Mouse (Mus musculus): Measurements from ENCODE around the gene Cntn5. TPM values are rescaled to one million over a fixed set of nuclear protein-coding genes. Genes with fewer than 3 reads are reported as not detected.

Cntn5 gene
- polyA plus RNA-seq, 1 experiment from 2014 or later, result 0.08 TPM

DNA sequence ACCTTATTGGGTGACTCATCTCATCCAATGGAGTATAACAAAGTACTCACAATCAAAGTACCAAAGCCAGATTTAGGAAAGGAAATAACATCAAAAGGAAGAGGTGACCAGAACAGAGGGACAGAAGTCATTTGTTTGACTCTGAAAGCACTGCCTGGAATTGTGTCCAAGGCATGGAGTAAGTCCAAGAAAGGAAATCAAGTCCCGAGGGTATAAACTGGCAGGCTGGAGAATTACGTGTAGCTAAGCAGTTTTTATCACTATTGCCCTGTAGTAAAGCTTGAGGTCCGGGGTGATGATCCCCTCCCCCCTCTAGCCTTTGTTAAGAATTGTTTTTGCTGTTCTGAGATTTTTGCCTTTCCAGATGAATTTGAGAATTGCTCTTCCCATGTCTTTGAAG, 185.6 kb downstream of the Cntn5 start:
- 54% methylated on average over 3 of the region's 3 CpGs for WGBS
- no peaks in the 10 kb centered on the region for H3K9me3 ChIP-seq
- no peak for DNase-seq (ENCODE audit: low spot score)

GRCm38 (mm10) chr9:10713641-10714040, 190.9 kb downstream of the Cntn5 start:
- Histone ChIP-seq H3K4me3 (no peak overlapping the region), H3K9me3 (no peaks in the 10 kb centered on the region), H3K36me3 (no peaks in the 10 kb centered on the region), H3K4me1 (no peaks in the 10 kb centered on the region), H3K27me3 (ENCODE audit: insufficient read depth, poor library complexity, severe bottlenecking) (no peaks in the 10 kb centered on the region), H3K27ac (no peak overlapping the region)
- no peak for DNase-seq (ENCODE audit: low spot score)
- WGBS, result 0% methylated on average over 1 of the region's 1 CpGs

More for the DNA sequence above, 185.6 kb downstream of the Cntn5 start:
- no peaks in the 10 kb centered on the region for H3K4me1 ChIP-seq
- no peak overlapping the region for H3K27ac ChIP-seq
- H3K27me3 ChIP-seq (ENCODE audit: insufficient read depth, poor library complexity, severe bottlenecking), result no peaks in the 10 kb centered on the region
- H3K36me3 ChIP-seq, result no peaks in the 10 kb centered on the region
- H3K4me3 ChIP-seq, result no peak overlapping the region

DNA sequence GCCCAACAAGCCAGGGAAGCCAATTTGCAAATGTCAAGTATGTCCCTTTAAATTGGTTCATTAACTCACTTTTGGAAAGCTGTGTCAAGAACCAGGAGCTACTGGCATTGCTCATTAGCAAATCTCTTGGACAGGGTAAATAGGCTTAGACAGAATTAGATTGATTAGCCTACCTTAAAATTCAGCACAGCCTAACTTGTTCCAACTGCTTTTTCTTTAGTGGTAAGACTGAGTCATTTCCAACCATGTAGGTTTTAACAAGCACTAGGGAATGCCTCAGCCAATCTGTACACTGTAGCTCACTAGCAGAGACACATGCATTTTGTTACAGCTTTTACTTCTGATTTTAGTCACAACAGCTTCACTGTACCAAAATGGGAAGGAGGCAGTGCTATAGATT, 222.9 kb downstream of the Cntn5 start:
- no peaks in the 10 kb centered on the region for H3K4me1 ChIP-seq
- no peak overlapping the region for H3K4me3 ChIP-seq
- H3K9me3 ChIP-seq, result no peaks in the 10 kb centered on the region
- no peak for DNase-seq (ENCODE audit: low spot score)
- no peak overlapping the region for H3K27ac ChIP-seq
- H3K27me3 ChIP-seq (ENCODE audit: insufficient read depth, poor library complexity, severe bottlenecking), result no peaks in the 10 kb centered on the region
- no peaks in the 10 kb centered on the region for H3K36me3 ChIP-seq

- H3K4me1 ChIP-seq, result no peaks in the 10 kb centered on the region
- H3K9me3 ChIP-seq, result no peaks in the 10 kb centered on the region
- no peak overlapping the region for H3K27ac ChIP-seq
- WGBS, result 82% methylated on average over 3 of the region's 3 CpGs
- H3K4me3 ChIP-seq, result no peak overlapping the region
- H3K36me3 ChIP-seq, result no peaks in the 10 kb centered on the region
- no peaks in the 10 kb centered on the region for H3K27me3 ChIP-seq (ENCODE audit: insufficient read depth, poor library complexity, severe bottlenecking)
- DNase-seq (ENCODE audit: low spot score), result no peak
Measured at GRCm38 (mm10) chr9:10681181-10681580, 223.4 kb downstream of the Cntn5 start.

GRCm38 (mm10) chr9:10668676-10669075, 235.9 kb downstream of the Cntn5 start:
- no peak for DNase-seq (ENCODE audit: low spot score)
- Histone ChIP-seq H3K9me3 (no peaks in the 10 kb centered on the region), H3K27ac (no peak overlapping the region), H3K27me3 (ENCODE audit: insufficient read depth, poor library complexity, severe bottlenecking) (no peaks in the 10 kb centered on the region), H3K36me3 (no peaks in the 10 kb centered on the region), H3K4me1 (no peaks in the 10 kb centered on the region), H3K4me3 (no peak overlapping the region)
- 69% methylated on average over 3 of the region's 3 CpGs for WGBS

DNA sequence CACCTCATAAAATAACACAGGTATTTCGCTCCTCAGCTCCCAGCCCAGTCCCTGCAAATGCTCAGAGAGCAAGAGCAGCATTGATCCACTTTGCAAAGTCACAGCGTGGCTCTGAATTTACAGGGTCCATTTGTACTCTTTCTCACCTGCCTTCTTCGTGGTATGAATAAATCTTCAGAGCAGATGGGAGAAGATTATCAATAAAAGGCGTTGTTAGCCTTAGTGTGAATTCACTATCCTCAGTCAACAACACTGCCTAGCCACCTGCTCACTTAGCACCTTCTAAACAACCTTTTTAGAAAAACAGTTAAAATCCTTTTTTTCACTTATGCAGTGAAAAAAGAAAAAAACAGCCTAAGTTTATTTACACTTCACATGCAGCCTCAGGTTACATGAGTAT, 237.1 kb downstream of the Cntn5 start:
- WGBS, result 45% methylated on average over 4 of the region's 4 CpGs
- H3K4me3 ChIP-seq, result no peak overlapping the region
- no peaks in the 10 kb centered on the region for H3K36me3 ChIP-seq
- no peak overlapping the region for H3K27ac ChIP-seq
- H3K9me3 ChIP-seq, result no peaks in the 10 kb centered on the region
- no peaks in the 10 kb centered on the region for H3K27me3 ChIP-seq (ENCODE audit: insufficient read depth, poor library complexity, severe bottlenecking)
- no peaks in the 10 kb centered on the region for H3K4me1 ChIP-seq
- DNase-seq (ENCODE audit: low spot score), result no peak

DNA sequence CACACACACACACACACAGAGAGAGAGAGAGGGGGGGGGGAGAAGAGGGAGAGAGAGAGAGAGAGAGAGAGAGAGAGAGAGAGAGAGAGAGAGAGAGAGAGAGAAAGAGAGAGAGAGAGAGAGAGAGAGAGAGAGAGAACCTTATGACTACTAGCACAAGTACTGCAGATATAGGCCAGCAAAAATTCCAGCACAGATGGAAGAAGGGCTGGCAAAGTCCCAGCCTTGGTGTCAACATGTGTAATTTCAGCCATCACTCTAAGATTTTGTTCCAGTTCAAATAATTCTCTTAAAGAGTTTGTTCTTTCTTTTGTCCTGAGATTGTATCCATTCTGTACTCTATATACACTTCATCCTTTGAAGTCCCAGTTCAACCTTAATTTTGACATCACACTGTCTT, 238.8 kb downstream of the Cntn5 start:
- Histone ChIP-seq H3K4me1 (no peaks in the 10 kb centered on the region), H3K9me3 (no peaks in the 10 kb centered on the region), H3K4me3 (no peak overlapping the region), H3K27me3 (ENCODE audit: insufficient read depth, poor library complexity, severe bottlenecking) (no peaks in the 10 kb centered on the region), H3K27ac (no peak overlapping the region), H3K36me3 (no peaks in the 10 kb centered on the region)
- no peak for DNase-seq (ENCODE audit: low spot score)

DNA sequence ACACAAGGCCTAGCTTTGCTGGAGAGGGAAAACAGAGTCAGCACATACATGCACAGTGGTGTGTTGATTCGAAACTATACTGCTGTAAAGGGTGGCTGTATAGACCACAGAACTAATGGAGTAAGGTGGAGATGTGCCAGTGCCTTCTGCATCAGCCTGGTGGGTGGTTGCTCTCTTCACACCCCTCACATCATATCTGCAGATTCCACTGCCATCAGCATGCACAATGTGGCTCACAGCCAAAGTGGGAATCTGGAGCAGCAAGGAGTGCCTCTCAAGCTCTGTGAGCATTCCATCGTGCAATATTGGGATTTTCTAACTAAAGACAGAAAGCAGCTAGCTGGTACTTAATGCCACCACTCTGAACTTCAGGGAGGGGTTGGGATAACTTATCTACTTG, 241.5 kb downstream of the Cntn5 start:
- DNase-seq (ENCODE audit: low spot score), result no peak
- H3K4me3 ChIP-seq, result no peak overlapping the region
- H3K27ac ChIP-seq, result no peak overlapping the region
- no peaks in the 10 kb centered on the region for H3K4me1 ChIP-seq
- H3K27me3 ChIP-seq (ENCODE audit: insufficient read depth, poor library complexity, severe bottlenecking), result no peaks in the 10 kb centered on the region
- H3K9me3 ChIP-seq, result no peaks in the 10 kb centered on the region
- no peaks in the 10 kb centered on the region for H3K36me3 ChIP-seq
- 62% methylated on average over 2 of the region's 2 CpGs for WGBS

DNA sequence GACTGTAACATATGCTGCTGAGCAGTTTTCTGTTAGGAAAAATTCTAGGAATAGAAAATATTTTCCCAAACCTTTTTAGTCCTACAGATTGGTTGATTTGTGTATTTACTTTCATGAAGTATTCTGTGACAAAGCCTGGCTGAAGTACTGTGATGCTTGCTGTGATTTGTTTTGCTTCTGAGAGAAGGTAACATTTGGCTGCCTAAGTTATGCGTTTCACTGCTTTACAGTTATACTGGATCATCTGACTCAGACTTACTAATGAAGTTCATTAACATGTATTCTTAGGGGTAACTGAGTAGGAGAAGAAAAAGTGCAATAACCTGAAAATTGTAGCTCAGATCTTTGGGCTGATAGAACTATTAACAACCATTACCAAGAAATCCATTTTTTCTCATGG, 245.1 kb downstream of the Cntn5 start:
- 73% methylated on average over 1 of the region's 1 CpGs for WGBS

GRCm38 (mm10) chr9:10658086-10658485, 246.5 kb downstream of the Cntn5 start:
- 88% methylated on average over 1 of the region's 1 CpGs for WGBS
- no peak overlapping the region for H3K27ac ChIP-seq
- H3K27me3 ChIP-seq (ENCODE audit: insufficient read depth, poor library complexity, severe bottlenecking), result no peaks in the 10 kb centered on the region
- no peaks in the 10 kb centered on the region for H3K36me3 ChIP-seq
- H3K9me3 ChIP-seq, result no peaks in the 10 kb centered on the region
- no peak for DNase-seq (ENCODE audit: low spot score)
- no peak overlapping the region for H3K4me3 ChIP-seq
- H3K4me1 ChIP-seq, result no peaks in the 10 kb centered on the region

More for the DNA sequence above, 245.1 kb downstream of the Cntn5 start:
- H3K27ac ChIP-seq, result no peak overlapping the region
- no peaks in the 10 kb centered on the region for H3K9me3 ChIP-seq
- no peak overlapping the region for H3K4me3 ChIP-seq
- DNase-seq (ENCODE audit: low spot score), result no peak
- H3K4me1 ChIP-seq, result no peaks in the 10 kb centered on the region
- H3K27me3 ChIP-seq (ENCODE audit: insufficient read depth, poor library complexity, severe bottlenecking), result no peaks in the 10 kb centered on the region
- H3K36me3 ChIP-seq, result no peaks in the 10 kb centered on the region

DNA sequence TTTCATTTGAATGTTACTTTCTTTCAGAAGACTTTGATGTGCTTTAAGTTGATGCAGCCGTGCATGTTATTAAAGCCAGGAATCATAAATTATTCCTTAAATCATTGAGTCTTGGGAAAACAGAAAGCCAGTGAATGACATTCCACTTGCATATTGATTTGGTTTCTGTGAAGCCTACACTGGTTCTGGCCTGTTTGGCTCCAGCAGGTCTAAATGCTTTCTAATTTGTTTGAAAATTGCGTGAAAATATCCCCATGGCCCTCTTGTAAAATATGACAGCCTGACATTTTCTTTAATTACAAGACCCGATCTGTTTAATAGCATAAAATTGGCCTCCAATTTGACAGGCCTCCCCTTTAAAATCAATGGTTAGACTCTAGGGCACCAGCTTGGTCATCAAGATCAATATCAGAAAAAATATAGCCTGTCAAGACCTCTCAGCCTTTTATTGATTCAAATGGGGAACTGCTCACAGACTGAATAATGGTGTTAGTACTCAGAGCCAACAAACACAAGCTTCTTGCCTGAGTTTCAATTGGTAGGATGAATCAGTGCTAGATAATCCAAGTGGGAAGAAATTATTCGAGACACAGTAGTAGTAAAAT, 247.3 kb downstream of the Cntn5 start:
- no peaks in the 10 kb centered on the region for H3K27me3 ChIP-seq (ENCODE audit: insufficient read depth, poor library complexity, severe bottlenecking)
- H3K27ac ChIP-seq, result no peak overlapping the region
- no peak for DNase-seq (ENCODE audit: low spot score)
- no peaks in the 10 kb centered on the region for H3K9me3 ChIP-seq
- WGBS, result 88% methylated on average over 4 of the region's 4 CpGs
- no peaks in the 10 kb centered on the region for H3K4me1 ChIP-seq
- H3K36me3 ChIP-seq, result no peaks in the 10 kb centered on the region
- H3K4me3 ChIP-seq, result no peak overlapping the region

- Histone ChIP-seq H3K27ac (no peak overlapping the region), H3K9me3 (no peaks in the 10 kb centered on the region), H3K4me1 (no peaks in the 10 kb centered on the region), H3K27me3 (ENCODE audit: insufficient read depth, poor library complexity, severe bottlenecking) (no peaks in the 10 kb centered on the region), H3K4me3 (no peak overlapping the region), H3K36me3 (no peaks in the 10 kb centered on the region)
- 66% methylated on average over 1 of the region's 1 CpGs for WGBS
- no peak for DNase-seq (ENCODE audit: low spot score)
Measured at GRCm38 (mm10) chr9:10650632-10651031, 253.9 kb downstream of the Cntn5 start.

GRCm38 (mm10) chr9:10645951-10646350, 258.6 kb downstream of the Cntn5 start:
- WGBS, result 79% methylated on average over 5 of the region's 5 CpGs
- Histone ChIP-seq H3K9me3 (no peaks in the 10 kb centered on the region), H3K4me3 (no peak overlapping the region), H3K27ac (no peak overlapping the region), H3K27me3 (ENCODE audit: insufficient read depth, poor library complexity, severe bottlenecking) (no peaks in the 10 kb centered on the region), H3K4me1 (no peaks in the 10 kb centered on the region), H3K36me3 (no peaks in the 10 kb centered on the region)
- no peak for DNase-seq (ENCODE audit: low spot score)

- WGBS, result 50% methylated on average over 7 of the region's 7 CpGs
Measured at GRCm38 (mm10) chr9:10645045-10645830, 259.3 kb downstream of the Cntn5 start.

More at GRCm38 (mm10) chr9:10645045-10645830, 259.3 kb downstream of the Cntn5 start:
- Histone ChIP-seq H3K27ac (no peak overlapping the region), H3K9me3 (no peaks in the 10 kb centered on the region), H3K4me1 (no peaks in the 10 kb centered on the region), H3K4me3 (no peak overlapping the region), H3K27me3 (ENCODE audit: insufficient read depth, poor library complexity, severe bottlenecking) (no peaks in the 10 kb centered on the region), H3K36me3 (no peaks in the 10 kb centered on the region)
- DNase-seq (ENCODE audit: low spot score), result peak; percentile 79
